Mouse (Mus musculus): Measurements from ENCODE around the gene Btbd35f24. TPM values are rescaled to one million over a fixed set of nuclear protein-coding genes. Genes with fewer than 3 reads are reported as not detected.
"Not testable (repeated sequence)": the region's sequence is repeated elsewhere in the genome, so short reads cannot be mapped to it uniquely, and the experiment has no call there.

Btbd35f24 gene
- total RNA-seq (2012; rRNA removed) (not detected in 2 replicates), total RNA-seq (2014; rRNA removed) (not detected in 2 replicates), polyA plus RNA-seq (2012; ENCODE audit: insufficient read length, low read depth) (not detected in 2 replicates)

DNA sequence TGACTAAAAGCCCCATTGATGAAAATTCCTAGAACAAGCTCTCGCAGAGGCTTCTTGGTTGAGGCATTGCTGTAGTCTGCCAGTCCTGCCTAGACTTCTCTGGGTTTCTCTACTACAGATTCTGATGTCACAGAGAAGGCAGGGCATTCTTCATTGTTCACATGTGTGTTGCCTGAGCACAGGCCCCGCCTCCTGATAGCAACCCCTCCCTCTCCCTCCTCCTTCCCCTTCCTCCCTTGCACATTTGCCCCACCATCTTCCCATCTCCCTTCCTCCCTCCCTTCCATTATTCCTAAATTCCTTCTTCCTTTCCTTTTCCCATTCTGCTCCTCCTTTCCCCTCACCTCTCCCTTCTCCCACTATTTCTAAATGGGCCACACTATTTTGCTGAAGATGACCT lies at the start of gene Btbd35f24:
Btbd35f24 (minus strand) TSS at position 101 of the 400 bp plus-strand sequence.
- H3K4me2 ChIP-seq (ENCODE audit: insufficient read depth, low read depth, poor library complexity, severe bottlenecking); H3K4me1 ChIP-seq (ENCODE audit: control insufficient read depth in 1 of 2, insufficient read depth in 2 of 2); DNase-seq (ENCODE audit: extremely low read depth); H3K9me3 ChIP-seq (replicated peaks; ENCODE audit: low read length); H3K79me2 ChIP-seq (replicated peaks; ENCODE audit: control insufficient read depth, extremely low read depth, insufficient read depth, poor library complexity, severe bottlenecking); in situ Hi-C loops (cut with MboI; ENCODE audit: low pct_ligation_motif_present, low pct_unique_long_range_greater_than_20kb, low sequenced_read_pairs); H3K4me3 ChIP-seq (replicated peaks in 1 of 3; ENCODE audit: low read depth in 2 of 3, low read length in 2 of 3, poor library complexity in 1 of 3); H3K36me3 ChIP-seq (replicated peaks in 1 of 2; ENCODE audit: control insufficient read depth in 1 of 2, insufficient read depth in 1 of 2, low read length in 1 of 2); dilution Hi-C loops (cut with MboI; ENCODE audit: extremely low pct_ligation_motif_present, extremely low pct_unique_long_range_greater_than_20kb, low sequenced_read_pairs); H3K27ac ChIP-seq (ENCODE audit: insufficient read depth, low read depth); H3K9ac ChIP-seq (ENCODE audit: insufficient read depth, low read depth); H3K27me3 ChIP-seq (replicated peaks): not testable (repeated sequence)

Other genes with a start within 250 kb of the Btbd35f24 start
- gene Btbd35f23, start 119.0 kb downstream of the Btbd35f24 start, total RNA-seq (2012; rRNA removed): not detected in 2 replicates
- gene Btbd35f23, start 119.0 kb downstream of the Btbd35f24 start, total RNA-seq (2014; rRNA removed): not detected in 2 replicates
- not detected in 2 replicates for gene Btbd35f23, start 119.0 kb downstream of the Btbd35f24 start, polyA plus RNA-seq (2012; ENCODE audit: insufficient read length, low read depth)
- gene Btbd35f11, start 247.9 kb upstream of the Btbd35f24 start, total RNA-seq (2012; rRNA removed): not detected in 2 replicates
- not detected in 2 replicates for gene Btbd35f11, start 247.9 kb upstream of the Btbd35f24 start, total RNA-seq (2014; rRNA removed)
- gene Btbd35f11, start 247.9 kb upstream of the Btbd35f24 start, polyA plus RNA-seq (2012; ENCODE audit: insufficient read length, low read depth): not detected in 2 replicates

Data from CH12.LX (cell line).